Mouse (Mus musculus): ENCODE measurements at regions not wholly inside any gene's neighbourhood (a gene's known extent, or its start where the extent isn't known, plus 50 kb on each side); places are given as distances from the start of the nearest gene placed in this dataset.

GRCm38 (mm10) chr17:47230715-47231114 is 138.0 kb upstream of the Mrps10 start:
- peaks cover 11% of the 10 kb centered on the region for H3K36me3 ChIP-seq (ENCODE audit: control insufficient read depth, insufficient read depth, low read length)
- DNase-seq (ENCODE audit: low spot score), result no peak
- 95% methylated on average over 9 of the region's 10 CpGs for WGBS
- no peak for ATAC-seq (ENCODE audit: insufficient number of reproducible peaks, low FRiP score, low TSS enrichment, low read depth)
- H3K4me3 ChIP-seq (ENCODE audit: low read depth, low read length), result no peak overlapping the region
- no peak overlapping the region for H3K27ac ChIP-seq (replicated peaks; ENCODE audit: low read depth, low read length)
- H3K27me3 ChIP-seq (ENCODE audit: control insufficient read depth, insufficient read depth, low read length), result no peaks in the 10 kb centered on the region
- H3K4me1 ChIP-seq (ENCODE audit: control insufficient read depth, insufficient read depth, low read length), result no peaks in the 10 kb centered on the region
- H3K4me2 ChIP-seq (ENCODE audit: low read depth, severe bottlenecking), result no peak overlapping the region
- H3K9ac ChIP-seq (ENCODE audit: low read length), result no peak overlapping the region
- 0 out of 2 replicates have a peak, but pooled peaks cover 2% of the 10 kb centered on the region for H3K9me3 ChIP-seq (ENCODE audit: control insufficient read depth, low read length)

- peaks cover 8% of the 10 kb centered on the region for H3K36me3 ChIP-seq (ENCODE audit: control insufficient read depth, insufficient read depth, low read length)
- ATAC-seq (ENCODE audit: insufficient number of reproducible peaks, low FRiP score, low TSS enrichment, low read depth), result no peak
- WGBS, result 83% methylated on average over 11 of the region's 11 CpGs
- H3K9ac ChIP-seq (ENCODE audit: low read length), result no peak overlapping the region
- H3K27ac ChIP-seq (replicated peaks; ENCODE audit: low read depth, low read length), result no peak overlapping the region
- no peak for DNase-seq (ENCODE audit: low spot score)
- 0 out of 2 replicates have a peak, but pooled peaks cover 2% of the 10 kb centered on the region for H3K9me3 ChIP-seq (ENCODE audit: control insufficient read depth, low read length)
- no peak overlapping the region for H3K4me3 ChIP-seq (ENCODE audit: low read depth, low read length)
- no peaks in the 10 kb centered on the region for H3K27me3 ChIP-seq (ENCODE audit: control insufficient read depth, insufficient read depth, low read length)
- H3K4me1 ChIP-seq (ENCODE audit: control insufficient read depth, insufficient read depth, low read length), result no peaks in the 10 kb centered on the region
- H3K4me2 ChIP-seq (ENCODE audit: low read depth, severe bottlenecking), result no peak overlapping the region
Measured at GRCm38 (mm10) chr17:47226391-47226790, 142.3 kb upstream of the Mrps10 start.

DNA sequence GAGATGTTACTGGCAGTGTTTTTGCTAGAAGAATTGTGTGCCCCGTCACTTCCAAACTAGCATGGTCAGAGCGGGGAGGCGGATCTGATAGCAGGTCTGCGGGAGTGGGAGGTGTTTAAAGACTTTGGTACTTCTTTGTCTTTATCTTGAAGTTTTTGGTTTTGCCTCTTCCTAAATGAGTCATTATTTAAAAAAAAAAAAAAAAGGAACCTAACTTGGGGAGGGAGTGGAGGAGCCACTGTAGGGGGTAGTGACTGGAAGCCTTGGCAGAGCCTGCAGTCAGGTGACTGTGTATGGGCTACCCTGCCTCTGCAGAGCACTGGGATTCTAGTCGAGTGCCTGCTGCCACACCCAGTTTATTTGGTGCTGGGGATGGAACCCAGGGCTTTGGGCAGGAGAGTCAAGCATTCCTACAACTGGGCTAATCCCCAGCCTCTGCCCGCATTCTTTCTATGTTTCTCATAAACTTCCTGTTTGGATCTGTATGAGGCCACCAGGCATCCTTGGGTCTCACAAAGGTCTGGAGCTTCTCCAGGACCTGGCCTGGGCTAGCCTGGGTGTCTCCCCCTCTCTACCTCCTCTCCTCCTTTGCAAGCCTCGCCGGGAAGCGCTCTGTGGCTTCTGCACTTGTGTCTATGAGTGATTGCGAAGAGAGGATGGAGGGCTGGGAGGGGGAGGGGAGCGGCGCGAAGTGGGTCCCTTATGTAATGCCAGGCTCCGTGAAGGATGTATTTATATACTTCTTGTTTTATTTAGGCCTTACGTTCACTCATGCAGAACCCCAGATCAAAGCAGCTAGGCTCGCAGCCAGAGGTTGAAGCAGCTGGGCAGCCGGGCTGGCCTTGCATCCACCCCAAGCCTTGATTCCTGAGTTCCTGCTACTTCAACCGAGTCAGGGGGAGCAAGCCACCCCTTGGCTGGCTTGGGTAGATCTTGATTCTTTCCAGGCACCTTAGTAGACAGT is 143.1 kb upstream of the Mrps10 start:
- DNase-seq (ENCODE audit: low spot score), result no peak
- H3K4me3 ChIP-seq (ENCODE audit: low read depth, low read length), result no peak overlapping the region
- peaks cover 2% of the 10 kb centered on the region; the same call in 1 of the 2 replicates for H3K36me3 ChIP-seq (ENCODE audit: control insufficient read depth, insufficient read depth, low read length)
- no peak overlapping the region for H3K27ac ChIP-seq (replicated peaks; ENCODE audit: low read depth, low read length)
- WGBS, result 72% methylated on average over 18 of the region's 18 CpGs
- H3K9me3 ChIP-seq (ENCODE audit: control insufficient read depth, low read length), result 0 out of 2 replicates have a peak, but pooled peaks cover 2% of the 10 kb centered on the region
- H3K4me1 ChIP-seq (ENCODE audit: control insufficient read depth, insufficient read depth, low read length), result no peaks in the 10 kb centered on the region
- no peaks in the 10 kb centered on the region for H3K27me3 ChIP-seq (ENCODE audit: control insufficient read depth, insufficient read depth, low read length)
- no peak for ATAC-seq (ENCODE audit: insufficient number of reproducible peaks, low FRiP score, low TSS enrichment, low read depth)
- no peak overlapping the region for H3K9ac ChIP-seq (ENCODE audit: low read length)
- H3K4me2 ChIP-seq (ENCODE audit: low read depth, severe bottlenecking), result no peak overlapping the region

DNA sequence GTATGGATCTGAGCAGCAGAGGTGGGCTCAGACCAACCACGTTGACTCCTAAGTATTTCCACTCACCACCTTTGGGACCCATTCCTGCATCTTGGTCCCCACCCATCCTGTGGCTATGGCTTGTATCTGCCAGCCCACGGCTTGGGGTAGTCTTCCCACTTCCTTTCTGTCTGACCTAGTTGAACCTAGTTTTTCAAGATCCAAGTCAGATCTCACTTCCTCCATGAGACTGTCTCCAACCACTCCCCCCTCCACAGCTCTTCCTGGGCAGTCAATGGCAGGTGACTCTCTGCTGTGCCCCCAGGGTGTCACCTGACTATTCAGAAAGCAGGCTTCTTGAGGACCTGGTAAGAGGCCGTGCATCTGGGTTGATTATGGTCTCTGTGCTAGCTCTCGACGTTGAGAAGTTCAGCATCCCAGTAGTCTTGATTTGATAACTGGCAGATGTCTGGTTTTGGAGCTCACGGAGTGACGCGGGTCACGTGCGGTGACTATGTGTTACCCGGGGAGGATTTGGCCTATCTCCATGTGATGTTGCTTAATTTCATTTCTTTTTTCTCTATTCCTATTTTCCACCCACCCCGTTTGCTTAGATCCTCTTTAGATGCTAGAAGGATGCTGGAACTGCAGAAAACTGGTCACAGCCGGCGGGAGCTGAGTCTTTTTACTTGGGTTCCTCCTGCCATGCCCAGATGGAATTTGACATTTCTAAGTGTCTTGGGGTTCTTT is 147.5 kb upstream of the Mrps10 start:
- 94% methylated on average over 14 of the region's 14 CpGs for WGBS
- Histone ChIP-seq H3K4me2 (ENCODE audit: low read depth, severe bottlenecking) (no peak overlapping the region), H3K9me3 (ENCODE audit: control insufficient read depth, low read length) (no peaks in the 10 kb centered on the region), H3K9ac (ENCODE audit: low read length) (no peak overlapping the region), H3K4me1 (ENCODE audit: control insufficient read depth, insufficient read depth, low read length) (no peaks in the 10 kb centered on the region), H3K4me3 (ENCODE audit: low read depth, low read length) (no peak overlapping the region), H3K36me3 (ENCODE audit: control insufficient read depth, insufficient read depth, low read length) (no peaks in the 10 kb centered on the region), H3K27me3 (ENCODE audit: control insufficient read depth, insufficient read depth, low read length) (no peaks in the 10 kb centered on the region), H3K27ac (replicated peaks; ENCODE audit: low read depth, low read length) (no peak overlapping the region)
- ATAC-seq (ENCODE audit: insufficient number of reproducible peaks, low FRiP score, low TSS enrichment, low read depth) (no peak), DNase-seq (ENCODE audit: low spot score) (no peak)

- 95% methylated on average over 2 of the region's 2 CpGs for whole genome bisulfite sequencing
- Histone ChIP-seq H3K27ac (replicated peaks; ENCODE audit: low read depth, low read length) (no peak overlapping the region), H3K4me3 (ENCODE audit: low read depth, low read length) (no peak overlapping the region), H3K9ac (ENCODE audit: low read length) (no peak overlapping the region), H3K27me3 (ENCODE audit: control insufficient read depth, insufficient read depth, low read length) (no peaks in the 10 kb centered on the region), H3K4me1 (ENCODE audit: control insufficient read depth, insufficient read depth, low read length) (no peaks in the 10 kb centered on the region), H3K36me3 (ENCODE audit: control insufficient read depth, insufficient read depth, low read length) (no peaks in the 10 kb centered on the region), H3K9me3 (ENCODE audit: control insufficient read depth, low read length) (no peaks in the 10 kb centered on the region), H3K4me2 (ENCODE audit: low read depth, severe bottlenecking) (no peak overlapping the region)
- DNase-seq (ENCODE audit: low spot score), result no peak
- ATAC-seq (ENCODE audit: insufficient number of reproducible peaks, low FRiP score, low TSS enrichment, low read depth), result no peak
Measured at GRCm38 (mm10) chr17:47219846-47220245, 148.8 kb upstream of the Mrps10 start.

- Histone ChIP-seq H3K9ac (ENCODE audit: low read length) (no peak overlapping the region), H3K27ac (replicated peaks; ENCODE audit: low read depth, low read length) (no peak overlapping the region), H3K9me3 (ENCODE audit: control insufficient read depth, low read length) (no peaks in the 10 kb centered on the region), H3K4me2 (ENCODE audit: low read depth, severe bottlenecking) (no peak overlapping the region), H3K27me3 (ENCODE audit: control insufficient read depth, insufficient read depth, low read length) (no peaks in the 10 kb centered on the region), H3K4me1 (ENCODE audit: control insufficient read depth, insufficient read depth, low read length) (no peaks in the 10 kb centered on the region), H3K4me3 (ENCODE audit: low read depth, low read length) (no peak overlapping the region), H3K36me3 (ENCODE audit: control insufficient read depth, insufficient read depth, low read length) (no peaks in the 10 kb centered on the region)
- WGBS, result 86% methylated on average over 3 of the region's 3 CpGs
- no peak for ATAC-seq (ENCODE audit: insufficient number of reproducible peaks, low FRiP score, low TSS enrichment, low read depth)
- DNase-seq (ENCODE audit: low spot score), result no peak
Measured at GRCm38 (mm10) chr17:47216490-47216889, 152.2 kb upstream of the Mrps10 start.

DNA sequence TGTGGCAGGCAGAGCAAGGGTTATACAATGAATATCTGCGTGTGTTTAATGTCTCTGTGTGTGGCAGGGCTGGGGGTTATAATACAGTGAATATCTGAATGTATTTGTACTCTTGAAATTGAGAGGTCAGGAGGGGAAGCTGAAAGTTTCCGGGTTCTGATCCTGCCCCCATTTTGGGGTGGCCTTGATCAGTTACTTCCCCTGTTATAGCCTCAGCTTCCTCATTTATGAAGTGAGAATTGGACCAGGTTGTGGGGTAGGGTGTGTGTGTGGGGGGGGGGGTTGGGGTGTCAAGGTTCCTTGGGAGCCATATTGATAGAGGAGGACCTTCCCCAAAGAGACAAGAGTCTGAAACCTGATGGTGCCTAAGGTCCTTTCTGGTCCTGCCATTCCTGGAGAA is 152.8 kb upstream of the Mrps10 start:
- H3K9me3 ChIP-seq (ENCODE audit: control insufficient read depth, low read length), result no peaks in the 10 kb centered on the region
- H3K4me1 ChIP-seq (ENCODE audit: control insufficient read depth, insufficient read depth, low read length), result no peaks in the 10 kb centered on the region
- H3K4me3 ChIP-seq (ENCODE audit: low read depth, low read length), result no peak overlapping the region
- no peak overlapping the region for H3K27ac ChIP-seq (replicated peaks; ENCODE audit: low read depth, low read length)
- H3K36me3 ChIP-seq (ENCODE audit: control insufficient read depth, insufficient read depth, low read length), result no peaks in the 10 kb centered on the region
- no peak overlapping the region for H3K9ac ChIP-seq (ENCODE audit: low read length)
- ATAC-seq (ENCODE audit: insufficient number of reproducible peaks, low FRiP score, low TSS enrichment, low read depth) (no peak), DNase-seq (ENCODE audit: low spot score) (no peak)
- H3K4me2 ChIP-seq (ENCODE audit: low read depth, severe bottlenecking), result no peak overlapping the region
- WGBS, result 96% methylated on average over 2 of the region's 2 CpGs
- no peaks in the 10 kb centered on the region for H3K27me3 ChIP-seq (ENCODE audit: control insufficient read depth, insufficient read depth, low read length)

DNA sequence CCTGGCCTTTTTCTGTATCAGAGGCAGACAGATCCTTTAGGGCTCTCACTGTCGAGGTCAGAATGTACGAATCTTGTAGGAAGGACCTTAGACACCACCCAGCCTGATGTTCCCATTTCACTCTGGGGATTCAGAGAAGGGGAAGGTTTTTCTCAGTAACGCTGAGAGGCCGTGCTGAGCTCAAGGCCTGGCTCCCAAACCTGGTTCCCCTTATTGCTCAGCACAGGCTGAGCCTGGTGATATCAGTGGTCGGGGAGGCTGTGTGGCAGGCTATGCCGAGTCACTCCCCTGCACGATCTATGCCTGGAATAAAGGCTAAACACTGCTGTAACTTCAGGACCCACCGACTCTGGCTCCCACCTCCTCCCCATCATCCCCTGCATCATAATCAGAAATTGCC is 154.6 kb upstream of the Mrps10 start:
- Histone ChIP-seq H3K36me3 (ENCODE audit: control insufficient read depth, insufficient read depth, low read length) (no peaks in the 10 kb centered on the region), H3K4me3 (ENCODE audit: low read depth, low read length) (no peak overlapping the region), H3K9me3 (ENCODE audit: control insufficient read depth, low read length) (no peaks in the 10 kb centered on the region), H3K27ac (replicated peaks; ENCODE audit: low read depth, low read length) (no peak overlapping the region), H3K9ac (ENCODE audit: low read length) (no peak overlapping the region), H3K4me1 (ENCODE audit: control insufficient read depth, insufficient read depth, low read length) (no peaks in the 10 kb centered on the region), H3K4me2 (ENCODE audit: low read depth, severe bottlenecking) (no peak overlapping the region), H3K27me3 (ENCODE audit: control insufficient read depth, insufficient read depth, low read length) (no peaks in the 10 kb centered on the region)
- DNase-seq (ENCODE audit: low spot score) (no peak), ATAC-seq (ENCODE audit: insufficient number of reproducible peaks, low FRiP score, low TSS enrichment, low read depth) (no peak)
- WGBS, result 90% methylated on average over 8 of the region's 8 CpGs

Measured in limb, embryonic 11.5 days (tissue).